Mouse (Mus musculus) right cerebral cortex, postnatal 36 days (tissue): ENCODE measurements around the gene Plekhh3.

ENCODE experiments used
- DNase-seq, 2 experiments: peaks; one replicate each; pipeline ENCODE4 v3.0.0; 2022; ENCODE audit warnings: low spot score in 2 of 2, mixed read lengths in 1 of 2

The Plekhh3 gene

DNA sequence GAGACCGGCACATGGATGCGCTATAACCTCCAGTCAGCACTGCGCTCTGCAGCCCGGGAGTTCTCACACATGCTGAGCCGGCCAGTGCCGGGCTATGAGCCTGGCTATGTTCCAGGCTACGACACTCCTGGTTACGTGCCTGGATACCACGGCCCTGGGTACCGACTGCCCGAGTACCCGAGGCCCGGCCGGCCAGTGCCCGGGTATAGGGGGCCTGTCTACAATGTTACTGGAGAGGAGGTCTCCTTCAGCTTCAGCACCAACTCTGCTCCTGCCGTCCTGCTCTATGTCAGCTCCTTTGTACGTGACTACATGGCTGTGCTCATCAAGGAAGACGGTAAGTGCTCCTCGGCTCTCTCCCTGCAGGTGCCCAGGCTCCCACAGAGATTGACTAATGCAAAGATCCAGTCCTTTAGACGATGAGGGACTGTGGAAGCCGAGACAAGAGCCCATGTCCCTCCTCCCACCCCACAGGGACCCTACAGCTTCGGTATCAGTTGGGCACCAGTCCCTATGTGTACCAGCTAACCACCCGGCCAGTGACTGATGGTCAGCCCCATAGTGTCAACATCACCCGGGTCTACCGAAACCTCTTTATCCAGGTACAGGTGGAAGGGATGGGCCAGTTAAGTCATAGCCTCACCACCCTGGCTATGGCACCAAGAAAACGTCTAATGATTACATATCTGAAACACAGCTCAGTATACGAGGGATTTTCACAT lies 15.5 kb upstream of the Plekhh3 start:
- no peak for DNase-seq

DNA sequence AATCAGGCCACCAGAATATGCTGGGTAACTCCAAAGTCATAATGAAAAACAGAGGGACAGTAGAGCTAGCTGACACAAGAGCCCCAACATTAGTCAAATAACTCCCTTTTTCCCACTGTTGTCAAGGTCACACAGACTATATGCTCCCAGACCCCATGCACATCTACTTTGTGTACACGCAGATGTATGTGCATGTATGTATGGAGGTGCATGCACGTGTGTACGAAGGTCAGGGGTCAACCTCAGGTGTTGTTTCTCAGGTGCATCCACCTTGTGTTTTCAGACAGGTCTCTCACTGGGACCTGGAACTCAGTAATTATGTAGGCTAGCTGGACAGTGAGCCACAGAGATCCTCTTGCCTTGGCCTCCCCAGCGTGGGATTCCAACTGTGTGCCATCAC lies 14.3 kb upstream of the Plekhh3 start:
- DNase-seq = no peak

DNA sequence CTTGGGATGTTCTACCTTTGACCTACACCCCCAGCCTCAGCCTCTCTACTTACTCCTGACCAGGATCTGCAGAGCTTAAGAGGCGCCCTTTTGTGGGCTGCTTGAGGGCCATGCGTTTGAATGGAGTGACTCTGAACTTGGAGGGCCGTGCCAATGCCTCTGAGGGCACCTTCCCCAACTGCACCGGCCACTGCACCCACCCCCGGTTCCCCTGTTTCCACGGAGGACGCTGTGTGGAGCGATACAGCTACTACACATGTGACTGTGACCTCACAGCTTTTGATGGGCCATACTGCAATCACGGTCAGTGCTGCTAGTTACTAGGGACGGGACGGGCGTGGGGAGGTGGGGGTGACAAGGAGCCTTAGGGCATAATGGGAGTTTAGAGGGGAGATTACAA lies 13.8 kb upstream of the Plekhh3 start:
- no peak for DNase-seq

DNA sequence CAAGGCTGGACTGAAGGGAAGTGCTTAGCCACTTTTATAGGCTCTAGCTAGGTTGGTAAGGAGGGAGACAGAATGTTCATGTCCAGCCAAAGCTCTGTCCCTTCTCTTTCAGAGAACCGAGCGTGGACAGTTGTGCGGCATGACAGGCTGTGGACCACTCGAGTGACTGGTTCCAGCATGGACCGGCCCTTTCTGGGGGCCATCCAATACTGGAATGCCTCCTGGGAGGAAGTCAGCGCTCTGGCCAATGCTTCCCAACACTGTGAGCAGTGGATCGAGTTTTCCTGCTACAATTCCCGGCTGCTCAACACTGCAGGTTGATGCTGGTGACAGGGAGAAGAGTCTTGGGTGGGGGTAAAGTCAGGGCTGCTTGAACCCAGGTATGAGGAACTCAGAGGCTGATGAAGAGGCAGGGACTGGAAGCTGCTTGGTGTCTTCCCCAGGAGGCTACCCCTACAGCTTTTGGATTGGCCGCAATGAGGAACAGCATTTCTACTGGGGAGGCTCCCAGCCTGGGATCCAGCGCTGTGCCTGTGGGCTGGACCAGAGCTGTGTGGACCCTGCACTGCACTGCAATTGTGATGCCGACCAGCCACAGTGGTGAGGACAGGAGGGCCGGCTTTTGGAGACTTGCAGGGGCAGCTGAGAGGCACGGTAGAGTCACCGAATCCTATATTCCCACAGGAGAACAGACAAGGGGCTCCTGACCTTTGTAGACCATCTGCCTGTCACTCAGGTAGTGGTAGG lies 11.8 kb upstream of the Plekhh3 start:
- no peak for DNase-seq

DNA sequence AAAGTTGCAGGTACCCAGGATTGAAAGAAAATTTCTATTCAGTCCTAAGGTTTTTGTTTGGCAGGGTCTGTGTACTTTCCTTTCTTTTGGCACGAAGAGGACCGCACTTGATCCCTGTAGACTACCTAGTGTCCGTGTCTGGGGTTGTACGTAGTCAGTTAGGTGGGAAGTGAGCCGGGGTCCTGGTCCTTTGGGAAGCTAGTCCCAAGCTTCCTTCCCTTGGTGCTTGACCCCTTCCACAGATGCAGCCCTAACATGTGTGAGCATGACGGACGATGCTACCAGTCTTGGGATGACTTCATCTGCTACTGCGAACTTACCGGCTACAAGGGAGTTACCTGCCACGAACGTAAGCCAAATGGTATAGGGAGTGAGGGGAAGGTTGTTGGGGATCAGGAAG lies 10.8 kb upstream of the Plekhh3 start:
- no peak for DNase-seq

DNA sequence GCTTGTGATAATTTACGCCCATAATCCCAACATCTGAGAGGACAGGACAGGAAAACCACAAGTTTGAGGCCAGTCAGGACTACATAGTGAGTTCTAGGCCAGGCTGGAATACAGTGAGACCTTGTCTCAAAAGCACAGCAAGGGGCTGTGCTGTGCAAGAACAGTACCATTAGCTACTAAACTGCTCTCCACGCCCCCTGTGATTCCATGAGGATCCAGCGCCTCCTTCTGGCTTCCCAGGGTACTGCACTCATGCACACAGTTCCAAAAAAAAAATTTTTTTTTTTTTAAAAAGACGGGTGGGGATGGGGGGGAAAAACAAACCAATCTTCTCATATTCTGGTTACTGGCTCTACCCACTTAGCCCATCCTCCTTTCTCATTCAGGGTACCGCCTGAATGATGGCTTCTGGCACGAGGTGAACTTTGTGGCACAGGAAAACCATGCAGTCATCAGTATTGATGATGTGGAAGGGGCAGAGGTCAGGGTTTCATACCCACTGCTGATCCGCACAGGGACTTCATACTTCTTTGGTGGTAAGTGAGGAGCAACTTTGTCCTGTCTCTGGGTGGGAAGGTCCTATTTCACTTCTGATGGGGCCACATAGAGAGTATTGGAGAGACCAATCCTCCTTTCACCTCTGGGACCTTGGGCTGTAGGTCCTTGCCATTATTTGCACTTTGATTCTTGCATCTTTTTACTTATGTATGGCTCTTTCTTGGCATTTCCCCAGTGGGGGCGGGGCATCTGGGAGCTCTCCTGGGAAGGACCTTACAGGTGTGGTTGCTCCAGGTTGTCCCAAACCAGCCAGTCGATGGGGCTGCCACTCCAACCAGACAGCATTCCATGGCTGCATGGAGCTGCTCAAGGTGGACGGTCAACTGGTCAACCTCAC lies 9.9 kb upstream of the Plekhh3 start:
- DNase-seq = no peak

DNA sequence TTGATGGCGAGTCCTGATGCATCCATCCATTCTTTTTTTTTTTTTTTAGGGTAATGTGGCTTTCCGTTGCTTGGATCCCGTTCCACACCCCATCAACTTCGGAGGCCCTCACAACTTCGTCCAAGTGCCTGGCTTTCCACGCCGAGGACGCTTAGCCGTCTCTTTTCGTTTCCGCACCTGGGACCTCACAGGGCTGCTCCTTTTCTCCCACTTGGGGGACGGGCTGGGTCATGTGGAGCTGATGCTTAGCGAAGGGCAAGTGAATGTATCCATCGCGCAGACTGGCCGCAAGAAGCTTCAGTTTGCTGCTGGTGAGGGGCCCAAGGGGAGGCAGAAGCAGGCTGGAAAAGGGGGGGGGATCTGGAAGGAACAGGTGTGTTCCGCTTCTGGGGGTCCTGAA lies 9.1 kb upstream of the Plekhh3 start:
- DNase-seq = no peak

DNA sequence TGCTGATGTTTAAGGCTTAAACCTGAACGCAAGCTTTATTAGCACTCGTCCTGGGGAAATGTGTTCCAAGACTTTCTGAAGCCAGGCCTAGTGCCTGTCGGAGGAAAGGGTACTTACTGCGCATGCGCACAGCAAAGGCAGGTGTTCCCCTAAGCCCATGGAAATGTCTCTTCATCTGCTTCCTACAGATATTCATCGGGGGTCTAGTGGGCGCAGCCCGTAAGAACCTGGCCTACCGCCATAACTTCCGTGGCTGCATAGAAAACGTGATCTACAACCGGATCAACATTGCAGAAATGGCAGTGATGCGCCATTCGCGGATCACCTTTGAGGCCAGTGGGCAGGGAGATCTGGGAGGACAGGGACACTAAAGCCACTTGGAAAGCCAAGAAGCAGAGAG lies 8.2 kb upstream of the Plekhh3 start:
- no peak for DNase-seq

DNA sequence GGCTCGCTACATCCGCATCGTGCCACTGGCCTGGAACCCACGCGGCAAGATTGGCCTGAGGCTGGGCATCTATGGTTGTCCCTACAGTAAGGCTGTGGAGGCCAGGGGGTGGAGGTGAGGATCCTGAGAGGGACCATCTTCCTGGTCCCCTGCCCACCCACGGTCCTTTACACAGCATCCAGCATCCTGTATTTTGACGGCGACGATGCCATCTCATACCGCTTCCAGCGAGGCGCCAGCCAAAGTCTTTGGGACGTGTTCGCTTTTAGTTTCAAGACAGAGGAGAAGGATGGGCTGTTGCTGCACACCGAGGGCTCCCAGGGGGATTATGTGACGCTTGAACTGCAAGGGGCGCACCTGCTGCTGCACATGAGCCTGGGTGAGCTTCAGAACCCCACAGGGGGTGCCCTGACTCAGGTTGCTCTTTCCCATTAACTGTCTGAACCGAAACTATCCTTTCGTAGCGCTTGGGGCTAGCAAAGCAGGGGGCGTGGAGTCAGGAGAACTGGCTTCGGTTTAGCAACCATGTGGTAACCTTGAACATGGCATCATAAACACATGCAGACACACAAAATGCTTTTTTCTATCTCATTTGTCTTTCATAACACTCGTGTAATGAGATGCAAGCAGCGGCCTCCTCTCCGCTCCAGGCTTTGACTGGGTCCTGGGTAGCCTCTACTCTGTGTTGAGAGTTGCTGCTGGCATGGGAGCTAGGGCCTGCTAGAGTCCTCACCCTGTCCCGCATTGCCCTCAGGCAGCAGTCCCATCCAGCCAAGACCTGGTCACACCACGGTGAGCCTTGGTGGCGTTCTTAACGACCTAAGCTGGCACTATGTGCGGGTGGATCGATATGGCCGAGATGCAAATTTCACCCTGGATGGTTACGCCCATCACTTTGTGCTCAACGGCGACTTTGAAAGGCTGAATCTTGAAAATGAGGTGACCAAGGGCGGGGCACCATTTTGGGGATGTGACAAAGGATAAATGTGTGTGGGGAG lies 7.2 kb upstream of the Plekhh3 start:
- no peak for DNase-seq

DNA sequence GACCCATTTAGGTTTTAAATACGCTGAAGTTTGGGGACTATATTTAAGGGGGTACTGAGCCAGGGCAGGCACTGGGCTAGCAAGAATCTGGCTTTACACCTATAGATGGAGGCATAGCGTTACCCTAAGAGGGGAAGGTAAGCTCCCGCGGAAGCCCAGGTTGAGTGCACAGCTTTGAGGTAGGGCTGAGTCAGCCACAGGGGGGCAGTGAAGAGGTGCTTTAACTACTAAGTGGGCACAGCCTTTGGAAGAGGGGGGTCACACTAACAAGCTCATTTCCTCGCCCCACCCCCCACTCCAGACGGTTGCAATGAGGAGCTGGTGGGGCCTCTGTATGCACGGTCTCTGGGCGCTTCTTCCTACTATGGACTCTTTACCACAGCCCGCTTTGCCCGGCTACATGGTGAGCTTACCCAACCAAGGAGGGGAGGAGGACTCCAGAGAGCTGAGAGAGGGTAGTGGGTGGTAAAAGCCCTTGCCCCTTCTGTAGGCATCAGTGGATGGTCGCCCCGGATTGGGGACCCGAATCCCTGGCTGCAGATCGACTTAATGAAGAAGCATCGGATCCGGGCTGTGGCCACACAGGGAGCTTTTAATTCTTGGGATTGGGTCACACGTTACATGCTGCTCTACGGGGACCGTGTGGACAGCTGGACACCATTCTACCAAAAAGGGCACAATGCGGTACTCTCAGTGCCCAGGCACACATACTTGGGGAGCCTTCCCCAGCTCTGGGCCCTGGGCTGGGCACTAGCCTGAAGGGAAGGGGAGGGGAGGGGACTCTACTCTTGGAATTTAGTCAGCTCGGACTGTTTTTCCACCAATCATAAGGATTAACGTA lies 6.0 kb upstream of the Plekhh3 start:
- DNase-seq = no peak

DNA sequence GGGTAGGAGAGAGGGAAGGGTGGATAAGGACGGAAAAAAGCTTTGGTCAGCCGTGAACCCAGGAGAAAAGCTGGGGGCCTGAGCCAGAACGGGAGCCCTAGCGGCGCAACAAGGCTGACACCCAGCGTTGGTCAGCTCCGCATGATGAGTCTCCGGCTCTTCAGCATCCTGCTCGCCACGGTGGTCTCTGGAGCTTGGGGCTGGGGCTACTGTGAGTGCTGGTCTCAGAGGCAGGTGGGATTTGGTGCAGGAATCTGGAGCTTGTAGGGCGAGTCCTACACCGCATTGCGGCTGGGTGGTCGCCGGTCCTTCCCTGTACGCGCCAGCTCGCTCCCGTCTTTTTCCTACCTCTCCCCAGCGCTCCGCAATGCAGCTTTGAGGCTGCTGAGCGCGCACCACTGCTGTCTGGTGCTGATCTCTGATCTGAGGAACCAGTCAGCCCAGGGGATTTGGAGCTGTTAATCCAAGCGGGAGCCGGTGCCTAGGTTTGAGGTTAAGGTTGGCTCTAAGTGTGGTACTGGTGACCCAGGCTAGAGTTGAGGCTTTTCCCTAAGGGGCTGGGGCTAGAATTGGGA lies 5.1 kb upstream of the Plekhh3 start:
- DNase-seq = no peak

DNA sequence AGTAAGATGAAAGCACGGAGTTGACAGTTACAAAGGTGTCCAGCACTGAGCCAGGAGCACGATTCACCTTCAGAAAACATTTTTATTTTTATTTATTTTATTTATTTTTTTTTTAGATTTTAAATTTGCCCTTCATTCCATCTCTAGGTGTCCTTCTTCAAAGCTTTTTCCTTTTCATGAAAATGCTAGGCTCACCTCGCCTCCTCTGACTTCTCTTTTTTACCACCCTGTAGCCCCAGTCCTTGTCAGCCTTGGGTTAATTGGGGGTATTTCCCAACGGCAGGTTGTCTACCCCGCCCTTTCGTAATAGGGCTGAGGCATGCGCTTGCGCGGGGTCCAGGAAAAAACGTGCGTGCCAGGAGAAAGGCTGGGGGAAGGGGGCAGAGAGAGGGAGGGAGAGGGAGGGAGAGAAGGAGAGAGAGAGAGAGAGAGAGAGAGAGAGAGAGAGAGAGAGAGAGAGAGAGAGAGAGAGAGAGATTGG lies 4.5 kb upstream of the Plekhh3 start:
- no peak for DNase-seq

DNA sequence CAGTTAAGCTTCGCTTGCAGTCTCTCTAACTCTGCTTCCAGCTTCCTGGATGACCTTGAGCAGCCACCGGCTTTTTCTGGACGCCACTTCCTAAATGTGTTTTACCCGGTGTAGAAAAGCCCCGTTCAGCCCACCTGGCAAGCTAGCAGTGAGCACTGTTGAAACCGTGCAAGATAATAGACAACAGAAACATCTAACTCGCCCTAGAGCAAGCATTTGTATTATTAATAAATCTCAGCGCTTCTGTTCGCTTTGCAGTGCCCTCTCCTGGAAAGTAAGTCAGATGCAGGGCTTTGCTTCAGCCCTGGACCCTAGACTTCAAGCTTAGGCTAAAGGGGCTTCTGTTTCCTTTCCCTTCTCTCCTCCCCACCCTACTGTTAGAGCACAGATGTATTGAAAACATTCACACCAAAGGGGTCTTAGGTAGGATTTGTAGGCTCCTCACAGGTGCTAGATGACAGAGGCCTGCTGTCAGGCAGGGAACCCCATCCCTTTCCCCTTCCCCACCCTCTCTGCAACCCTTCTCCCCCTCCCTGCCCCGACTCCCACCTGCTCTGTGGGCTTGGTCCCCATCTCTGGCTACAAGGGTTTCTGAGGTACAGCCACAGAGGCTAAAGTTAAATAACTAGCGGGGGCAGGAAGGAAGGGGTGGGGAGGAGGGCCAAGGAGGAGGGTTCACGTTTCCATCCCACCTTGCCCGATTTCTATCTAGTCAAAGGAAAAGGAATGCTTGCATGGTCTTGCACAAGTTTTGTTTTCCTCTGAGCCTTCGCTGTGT lies 3.9 kb upstream of the Plekhh3 start, which contains the start of gene Ccr10:
Gene Ccr10, minus strand, starts transcription at position 593 of the 778 bp plus-strand sequence.
- DNase-seq = no peak

DNA sequence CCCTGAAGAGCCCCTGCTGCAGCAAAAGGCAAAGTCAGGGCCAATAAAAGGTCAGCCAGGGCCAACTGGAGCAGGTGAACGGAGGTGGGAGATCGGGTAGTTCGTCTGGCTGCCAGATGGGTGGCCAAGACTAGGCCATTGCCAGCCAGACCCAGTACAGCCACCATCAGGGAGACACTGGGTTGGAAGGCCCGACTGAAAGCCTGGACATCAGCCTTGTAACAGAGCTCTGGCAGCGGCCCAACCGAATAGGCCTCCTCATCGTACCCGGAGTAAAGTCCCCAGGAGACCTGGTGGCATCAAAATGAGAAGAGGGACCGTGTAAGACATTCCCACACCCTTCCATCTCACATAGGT lies 3.2 kb upstream of the Plekhh3 start:
- no peak for DNase-seq

DNA sequence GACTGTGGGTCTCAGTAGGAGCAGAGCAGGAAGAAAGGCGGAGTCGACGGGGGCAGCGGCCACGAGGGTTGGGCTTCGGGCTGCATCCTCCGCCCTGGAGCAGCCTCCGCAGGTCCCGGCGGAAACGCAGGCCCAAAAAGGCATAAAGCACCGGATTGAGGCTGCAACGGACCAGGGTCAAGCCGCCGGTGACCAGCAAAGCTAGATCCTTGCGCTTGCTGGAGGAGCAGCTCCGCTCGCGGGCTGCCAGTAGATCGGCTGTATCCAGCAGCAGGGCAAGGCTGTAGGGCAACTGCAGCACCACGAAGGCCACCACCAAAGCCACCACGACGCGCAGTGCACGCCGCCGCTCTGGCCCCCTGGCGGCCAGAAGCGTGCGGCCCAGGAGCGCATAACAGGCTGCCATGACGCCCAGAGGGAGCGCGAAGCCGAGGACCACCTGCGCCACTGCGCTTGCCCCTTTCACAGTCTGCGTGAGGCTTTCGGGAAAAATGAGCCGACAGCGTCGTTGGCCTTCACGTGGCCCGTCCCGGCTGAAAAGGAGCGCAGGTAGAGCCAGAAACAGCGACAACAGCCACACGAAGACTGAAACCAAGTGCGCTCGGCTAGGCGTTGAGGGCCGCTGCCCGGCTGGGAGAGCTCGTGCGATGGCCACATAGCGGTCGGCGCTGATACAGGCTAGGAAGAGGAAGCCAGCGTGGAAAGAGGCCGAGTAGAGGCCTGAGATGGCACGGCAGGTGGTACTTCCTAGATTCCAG lies 2.7 kb upstream of the Plekhh3 start:
- DNase-seq = no peak

DNA sequence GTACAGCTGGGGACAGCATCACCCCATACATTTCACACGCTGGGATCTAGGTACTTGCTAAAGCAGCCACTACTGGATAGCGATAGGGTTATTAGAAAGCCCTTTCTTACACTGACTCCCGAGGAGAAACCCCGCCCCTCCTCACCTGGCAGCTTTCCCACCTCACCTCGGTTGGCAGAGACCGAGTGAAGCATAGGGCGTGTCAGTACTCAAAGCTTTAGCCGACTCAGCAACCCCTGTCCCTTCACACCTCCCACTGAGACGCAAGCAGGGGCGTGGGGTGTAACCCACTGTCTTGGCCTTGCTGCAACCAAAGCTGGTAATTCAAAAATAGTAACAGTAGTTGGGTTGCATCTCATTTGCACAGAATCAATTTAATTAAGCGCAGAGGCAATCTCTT lies 2.0 kb upstream of the Plekhh3 start:
- DNase-seq = no peak

DNA sequence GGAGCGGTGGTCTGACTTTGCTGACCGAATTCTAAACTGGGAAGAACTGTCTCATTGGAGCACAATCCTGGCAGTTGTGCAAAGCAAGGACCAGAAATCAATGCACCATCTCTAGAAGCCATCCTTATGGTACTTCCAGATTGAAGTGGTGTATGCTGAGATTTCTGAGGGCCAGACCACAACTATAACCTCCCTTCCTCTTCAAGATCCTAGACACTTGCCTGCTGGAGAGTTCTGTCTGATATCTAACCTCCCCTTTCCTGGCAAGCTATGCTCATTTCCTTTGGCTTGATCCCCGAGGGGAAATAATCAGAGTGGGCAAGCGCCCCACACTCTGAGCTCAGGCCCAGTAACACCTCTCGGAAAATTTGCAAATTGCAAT lies 1.3 kb upstream of the Plekhh3 start:
- no peak for DNase-seq

DNA sequence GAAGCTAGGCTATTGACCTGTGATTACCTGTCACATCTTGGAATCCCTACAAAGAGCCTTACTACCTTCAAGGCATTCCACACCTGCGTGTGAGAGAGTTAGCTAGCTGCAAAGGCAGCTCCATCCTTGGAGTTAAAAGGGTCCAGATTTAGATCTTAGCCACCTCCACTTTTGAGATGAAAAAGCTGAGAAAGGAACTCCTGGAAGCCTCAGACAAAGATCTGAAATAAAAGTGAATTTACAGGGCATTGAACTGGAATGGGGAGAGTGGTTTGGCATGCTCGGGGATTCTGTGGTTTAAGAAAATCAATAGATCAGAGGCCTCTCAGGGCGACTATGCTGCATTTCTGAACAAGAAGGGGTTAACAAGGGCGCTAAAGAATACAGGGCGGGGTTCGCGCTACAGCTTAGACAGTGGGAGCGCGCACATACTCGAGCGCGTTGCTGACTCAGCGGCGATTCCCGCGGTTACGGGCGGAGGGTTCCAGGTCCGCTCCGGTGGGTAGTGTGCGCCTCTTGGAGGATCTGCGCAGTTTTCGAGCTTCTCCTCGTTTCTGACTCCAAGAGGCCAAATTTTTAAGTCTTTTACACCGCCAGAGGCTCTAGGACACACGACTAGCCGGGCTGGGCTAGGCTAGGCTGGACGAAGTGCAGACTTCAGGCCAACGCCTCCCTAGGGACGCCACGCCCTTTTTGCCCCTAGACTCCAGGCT lies 726 bp upstream of the Plekhh3 start:
- DNase-seq = no peak
